Mouse (Mus musculus) telencephalon, adult 2 months (tissue): ENCODE results near the gene Arid5a.

Experiments used
- DNase-seq: peaks from one replicate; pipeline ENCODE4 v3.0.0-alpha.2; 2011; ENCODE audit warnings: low read depth, low spot score

Arid5a gene

DNA sequence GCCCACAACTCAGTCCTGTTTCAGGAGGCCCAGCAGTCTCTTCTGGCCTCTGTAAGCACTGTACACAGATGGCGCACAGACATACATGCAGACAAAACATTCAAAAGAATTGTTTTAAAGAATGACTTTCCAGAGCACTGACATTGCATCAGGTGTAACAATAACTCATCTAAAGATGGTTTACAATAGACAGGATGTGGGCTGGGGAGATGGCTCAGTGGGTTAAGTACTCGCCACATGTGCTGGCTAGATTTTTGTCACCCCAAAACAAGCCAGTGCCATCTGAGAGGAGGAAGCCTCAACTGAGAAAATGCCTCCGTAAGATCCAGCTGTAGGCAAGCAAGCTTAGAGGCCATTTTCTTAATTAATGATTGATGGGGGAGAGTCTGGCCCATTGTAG is 13.1 kb upstream of the Arid5a start:
- DNase-seq: no peak

DNA sequence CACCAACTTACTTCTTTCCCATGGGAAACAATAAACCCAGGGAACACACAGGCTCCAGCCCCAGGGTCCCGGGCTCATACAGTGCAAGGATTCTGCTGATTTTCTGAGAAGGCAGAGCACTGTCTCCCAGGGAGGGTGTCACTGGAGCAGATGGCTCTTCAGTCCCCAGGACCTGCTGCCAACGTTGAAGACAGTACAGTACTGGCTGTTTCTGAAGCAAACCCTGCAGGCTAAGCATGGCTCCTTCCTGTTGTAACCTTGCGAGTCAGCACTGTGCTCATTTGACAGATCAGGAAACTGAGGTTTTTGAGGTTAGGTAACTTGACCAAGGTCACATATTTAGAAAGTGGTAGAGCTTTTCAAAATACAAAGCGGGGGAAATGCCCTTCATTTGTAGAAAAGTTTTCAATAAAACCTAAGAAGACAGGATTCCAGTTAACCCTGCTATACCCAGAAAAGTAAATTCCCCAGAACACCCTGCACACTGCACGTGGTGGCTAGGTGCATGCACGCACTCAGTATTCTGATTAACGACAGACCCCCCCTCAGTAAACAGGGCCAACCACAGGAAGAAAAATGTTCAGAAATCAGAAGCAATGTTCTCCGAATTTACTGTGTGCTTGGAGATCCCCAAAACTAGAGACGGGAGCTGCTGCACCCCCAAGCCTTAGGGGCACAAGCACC is 10.9 kb upstream of the Arid5a start:
- no peak for DNase-seq

DNA sequence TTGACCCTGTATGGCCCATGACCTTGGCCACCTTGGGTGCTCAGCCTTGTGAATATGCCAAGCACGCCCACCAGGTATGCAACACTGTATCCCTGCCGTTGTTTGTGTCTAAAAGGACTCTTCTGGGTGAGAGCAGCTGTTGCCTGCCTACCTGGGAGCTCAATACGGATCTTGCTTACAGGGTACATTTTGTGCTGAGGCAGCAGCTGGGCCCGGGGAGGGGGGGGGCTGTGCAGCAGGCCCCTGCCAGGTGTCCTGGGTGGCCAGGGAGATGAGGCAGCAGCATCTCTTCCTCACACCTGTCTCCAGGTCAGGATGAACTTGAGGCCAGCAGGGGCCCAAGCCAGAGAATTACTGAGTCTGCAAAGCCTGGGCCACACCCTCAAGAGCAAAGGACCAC is 9.4 kb upstream of the Arid5a start:
- no peak for DNase-seq

DNA sequence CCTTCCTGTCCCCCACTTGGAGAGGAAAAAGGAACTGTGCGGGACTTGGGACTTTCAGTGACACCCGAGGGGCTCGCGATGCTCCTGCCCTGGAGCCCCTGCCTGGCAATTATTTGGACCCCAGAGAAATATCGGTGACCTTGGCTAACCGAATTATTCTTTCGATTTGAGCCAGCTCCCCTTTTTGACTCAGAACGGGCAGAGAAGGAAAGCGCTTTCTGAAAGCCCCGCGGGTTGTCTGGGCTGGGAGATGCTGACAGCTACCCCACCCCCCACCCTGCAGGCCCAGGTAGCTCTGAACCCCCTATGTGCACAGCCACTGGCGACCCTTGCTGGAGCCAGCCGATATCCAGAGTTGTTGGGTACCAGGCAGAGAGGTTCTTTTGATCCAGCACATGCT is 8.4 kb upstream of the Arid5a start:
- DNase-seq: no peak

DNA sequence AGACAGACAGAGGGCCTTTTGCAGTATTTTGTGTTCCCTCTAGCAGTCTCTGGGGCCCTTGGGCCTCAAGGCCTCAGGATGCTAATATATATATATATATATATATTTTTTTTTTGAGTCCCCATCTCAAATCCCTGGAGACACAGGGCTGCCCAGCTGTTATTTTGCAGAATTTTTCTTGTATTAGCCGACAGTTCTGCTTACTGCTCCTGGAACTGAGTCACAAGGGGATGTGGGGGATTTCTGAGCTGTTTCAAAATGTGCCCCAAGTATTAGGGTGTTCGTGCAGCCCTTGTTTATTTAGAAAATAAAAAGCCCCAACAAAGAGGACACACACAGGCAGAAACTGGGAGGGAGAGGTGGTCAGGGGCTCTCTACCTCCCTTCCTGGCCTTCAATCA is 7.9 kb upstream of the Arid5a start:
- no peak for DNase-seq

DNA sequence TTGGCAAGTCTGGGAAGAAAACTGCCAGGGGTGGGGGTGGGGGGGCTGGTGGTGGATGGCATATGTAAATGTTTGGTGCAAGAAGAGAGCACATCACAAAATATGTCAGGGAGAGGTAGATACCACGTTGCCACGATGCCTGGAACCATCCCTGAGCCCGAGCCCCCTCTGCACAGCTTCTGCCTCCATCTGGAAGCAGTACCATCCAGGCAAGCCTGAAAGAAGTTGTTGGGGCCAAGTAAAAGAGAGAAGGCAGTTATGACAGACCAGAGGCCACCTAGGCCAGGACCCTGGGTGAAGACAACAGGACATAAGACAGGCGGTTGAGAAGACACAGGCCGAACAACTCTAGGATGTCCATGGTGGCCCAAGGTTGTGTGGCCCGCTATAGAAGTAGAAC is 7.0 kb upstream of the Arid5a start:
- no peak for DNase-seq

DNA sequence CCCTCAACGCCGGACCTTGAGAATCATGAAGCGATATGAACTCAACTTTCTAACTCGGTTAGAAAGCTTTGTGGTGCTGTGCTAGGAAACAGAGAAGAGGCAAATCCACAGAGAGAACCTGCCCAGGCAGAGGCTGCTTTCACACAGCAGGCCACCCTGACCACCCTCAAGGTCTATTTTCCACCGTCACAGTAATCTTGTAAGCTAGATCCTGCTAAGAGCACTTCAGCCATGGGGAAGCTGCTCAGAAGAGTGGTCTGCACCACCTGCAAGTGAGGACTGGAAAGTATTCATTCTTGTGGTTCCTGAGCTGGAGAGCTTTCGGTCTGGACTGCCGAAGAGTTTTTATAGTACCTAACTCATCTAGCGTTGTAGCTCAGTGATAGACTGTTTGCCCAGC is 5.3 kb upstream of the Arid5a start:
- no peak for DNase-seq

DNA sequence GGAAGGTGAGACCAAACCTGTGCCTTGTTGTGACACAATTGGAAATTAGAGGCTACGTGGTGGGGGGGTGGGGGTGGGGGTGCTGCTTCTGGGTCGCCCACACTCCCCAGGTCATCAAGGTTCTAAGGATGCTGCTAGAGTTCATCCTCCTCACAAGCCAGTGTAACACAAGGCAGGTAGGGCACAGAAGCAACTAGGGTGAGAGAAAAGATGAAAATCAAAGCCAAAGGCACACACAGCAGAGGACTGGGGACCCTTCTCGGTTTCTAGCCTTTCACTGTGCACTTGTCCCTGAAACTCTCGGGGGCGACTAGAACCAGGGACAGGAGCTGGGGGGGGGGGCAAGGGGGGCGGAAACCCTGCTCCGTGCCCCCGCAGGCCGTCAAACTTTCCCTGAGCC is 4.6 kb upstream of the Arid5a start:
- no peak for DNase-seq

DNA sequence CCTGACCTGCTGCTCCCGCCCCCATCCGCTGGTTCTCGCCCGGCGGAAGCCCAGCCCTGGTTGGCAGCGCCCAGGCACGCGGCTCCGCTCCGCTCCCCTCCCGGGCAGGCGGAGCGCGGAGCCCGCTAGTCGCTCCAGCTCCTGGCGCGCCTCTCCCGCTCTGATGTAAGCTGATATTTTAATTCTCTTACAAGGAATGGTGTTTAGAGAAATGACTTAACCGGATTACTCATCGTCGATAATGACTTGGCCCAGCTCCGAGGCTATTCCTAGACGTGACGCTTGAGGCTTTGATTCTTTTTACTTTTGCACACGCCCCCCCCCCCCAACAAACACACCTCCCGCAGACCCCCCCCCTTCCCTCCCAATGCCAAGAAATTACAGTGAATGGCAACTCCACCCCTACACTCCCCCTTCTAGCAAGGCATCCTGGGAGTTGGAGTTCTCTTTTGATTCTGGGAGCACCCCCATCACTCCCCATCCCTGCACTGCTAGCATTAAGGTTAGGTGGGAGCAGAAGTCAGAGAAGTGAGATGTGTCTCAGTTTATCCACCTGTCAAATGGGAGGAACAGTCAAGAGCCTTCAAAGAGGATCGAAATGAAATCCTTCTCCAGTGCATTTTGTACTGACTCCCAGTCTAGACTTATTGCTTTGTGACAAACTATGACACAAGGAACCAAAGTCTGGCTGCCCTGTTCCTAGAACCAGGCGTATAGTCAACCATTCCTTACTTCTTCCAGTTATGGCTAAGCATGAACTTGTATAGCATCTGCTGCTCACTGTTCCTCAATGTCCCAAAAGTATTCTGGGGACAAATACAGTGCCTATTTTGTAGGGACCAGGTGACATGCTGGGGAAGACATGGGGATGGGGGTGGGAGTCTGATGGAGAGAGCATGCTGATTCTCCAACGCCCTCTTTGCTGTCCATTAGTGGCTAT is 3.9 kb upstream of the Arid5a start:
- peak; percentile 92 for DNase-seq

DNA sequence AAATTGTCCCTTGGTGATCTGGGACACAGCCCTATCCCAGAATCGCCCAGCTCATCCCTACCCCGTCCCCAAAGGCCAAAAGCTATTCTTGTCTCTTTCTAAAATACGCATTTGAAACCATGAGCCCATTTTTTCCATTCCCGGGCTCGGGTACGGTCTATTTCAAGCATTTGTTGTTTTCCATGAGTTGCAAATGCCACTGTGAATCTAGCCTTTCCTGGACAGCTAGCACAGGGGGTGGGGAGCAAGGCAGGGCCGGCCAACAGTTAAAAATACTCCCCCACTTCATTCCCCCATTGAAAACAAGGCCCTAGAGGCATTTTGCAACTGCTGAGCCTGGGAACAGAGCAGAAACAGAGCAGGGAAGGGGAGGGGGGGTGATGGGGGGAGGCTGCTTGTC is 2.8 kb upstream of the Arid5a start:
- no peak for DNase-seq

DNA sequence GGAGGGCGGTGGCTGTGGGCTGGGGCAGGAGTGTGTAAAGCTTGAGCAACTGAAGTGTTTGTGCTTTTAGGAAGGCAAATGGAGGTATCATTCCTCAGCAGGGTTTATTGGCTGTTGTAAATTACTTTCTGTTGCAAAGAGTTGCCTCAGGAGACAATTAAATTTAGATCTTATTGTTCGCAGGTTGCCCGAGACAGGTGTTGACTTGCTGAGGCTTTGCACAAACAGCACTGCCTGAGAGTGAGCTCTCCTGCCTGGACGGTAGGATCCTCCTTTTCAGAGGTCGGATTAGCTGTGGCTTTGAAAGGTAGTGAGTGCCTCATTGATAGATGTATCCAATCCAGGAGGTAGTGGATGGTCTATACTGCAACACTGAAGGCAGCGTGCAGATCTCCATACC is 1.4 kb upstream of the Arid5a start:
- no peak for DNase-seq

DNA sequence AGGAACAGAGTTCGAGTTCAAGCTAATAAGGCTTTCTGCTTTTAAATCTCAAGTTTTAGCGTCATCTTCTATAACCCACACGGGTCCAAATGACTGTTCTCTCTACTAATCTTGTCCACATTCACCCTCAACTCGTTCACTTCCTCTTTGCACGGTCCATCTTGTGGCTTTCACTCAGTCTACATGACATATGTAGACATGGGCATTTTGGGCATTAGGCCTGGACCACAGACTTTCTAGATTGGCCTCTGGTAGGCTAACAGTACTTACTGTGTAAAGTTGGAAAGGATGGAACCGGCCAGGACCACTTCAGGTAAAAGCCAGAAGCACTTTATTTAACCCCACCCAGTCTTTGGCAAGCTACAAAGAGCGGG is 425 bp upstream of the Arid5a start:
- no peak for DNase-seq

DNA sequence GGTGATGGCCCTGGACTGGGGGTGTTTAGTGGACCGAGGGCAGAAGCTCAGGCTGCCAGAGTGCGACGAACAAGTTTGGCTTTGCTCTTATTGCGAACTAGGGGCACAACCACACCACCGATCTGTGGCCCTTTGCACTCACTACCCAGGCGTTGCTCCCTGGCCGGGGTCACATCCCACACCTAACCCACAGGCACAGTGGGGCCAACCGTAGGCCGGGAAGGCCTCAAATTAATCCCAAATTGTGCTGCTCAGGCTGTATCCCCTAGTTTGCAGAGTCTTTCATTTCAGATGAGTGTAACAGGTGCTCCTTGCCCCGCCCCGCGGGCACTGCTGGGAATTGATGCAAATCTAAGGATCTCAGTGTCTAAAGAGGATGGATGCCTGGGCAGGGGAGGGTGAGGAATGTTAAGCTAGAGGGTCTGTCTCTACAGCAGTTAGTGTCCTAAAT is 943 bp downstream of the Arid5a start:
- DNase-seq: no peak

DNA sequence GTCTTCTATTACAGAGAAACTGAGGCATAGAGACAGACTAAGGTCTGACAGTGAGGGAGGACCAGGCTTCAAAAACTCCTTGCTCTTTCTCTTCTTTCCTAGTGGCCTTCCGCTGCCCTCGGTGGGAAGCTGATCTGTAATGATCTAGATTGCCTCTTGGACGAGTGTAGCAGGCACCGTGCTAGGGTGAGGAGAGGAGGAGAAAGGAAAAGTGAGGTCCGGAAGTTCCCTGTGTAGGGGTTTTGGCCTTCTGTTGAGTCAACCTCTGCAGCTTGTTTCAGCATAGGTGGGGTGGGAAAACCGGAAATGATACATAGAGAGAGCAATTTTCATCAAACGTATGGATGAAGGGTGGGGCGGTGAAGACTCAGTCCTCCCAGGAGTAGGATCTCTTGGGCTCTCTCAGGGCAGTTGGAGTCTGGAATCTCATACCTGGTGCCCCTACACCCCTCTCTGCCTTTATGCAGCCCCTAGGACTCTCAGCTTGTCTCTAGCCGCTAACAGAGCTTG is 1.5 kb downstream of the Arid5a start:
- DNase-seq: no peak

DNA sequence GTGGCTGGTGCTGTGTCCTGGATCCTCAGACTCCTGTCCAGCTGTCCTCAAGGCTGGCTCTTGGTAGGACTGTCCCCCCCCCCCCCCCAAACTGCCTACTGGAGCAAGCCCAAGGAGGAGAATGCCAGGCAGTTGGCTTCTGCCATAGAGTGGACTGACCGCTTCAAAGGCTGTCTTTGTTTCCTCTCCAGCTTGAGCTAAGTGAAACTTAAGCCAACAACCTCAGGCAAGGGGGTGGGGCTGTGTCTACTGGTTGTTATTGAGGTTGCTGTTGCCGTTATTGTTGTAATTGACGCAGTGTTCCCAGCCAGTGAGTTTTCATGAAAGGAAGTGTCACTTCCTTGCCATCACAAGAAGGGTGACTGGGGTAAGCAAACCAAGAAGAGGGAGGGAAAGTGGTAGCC is 2.0 kb downstream of the Arid5a start:
- DNase-seq: no peak

DNA sequence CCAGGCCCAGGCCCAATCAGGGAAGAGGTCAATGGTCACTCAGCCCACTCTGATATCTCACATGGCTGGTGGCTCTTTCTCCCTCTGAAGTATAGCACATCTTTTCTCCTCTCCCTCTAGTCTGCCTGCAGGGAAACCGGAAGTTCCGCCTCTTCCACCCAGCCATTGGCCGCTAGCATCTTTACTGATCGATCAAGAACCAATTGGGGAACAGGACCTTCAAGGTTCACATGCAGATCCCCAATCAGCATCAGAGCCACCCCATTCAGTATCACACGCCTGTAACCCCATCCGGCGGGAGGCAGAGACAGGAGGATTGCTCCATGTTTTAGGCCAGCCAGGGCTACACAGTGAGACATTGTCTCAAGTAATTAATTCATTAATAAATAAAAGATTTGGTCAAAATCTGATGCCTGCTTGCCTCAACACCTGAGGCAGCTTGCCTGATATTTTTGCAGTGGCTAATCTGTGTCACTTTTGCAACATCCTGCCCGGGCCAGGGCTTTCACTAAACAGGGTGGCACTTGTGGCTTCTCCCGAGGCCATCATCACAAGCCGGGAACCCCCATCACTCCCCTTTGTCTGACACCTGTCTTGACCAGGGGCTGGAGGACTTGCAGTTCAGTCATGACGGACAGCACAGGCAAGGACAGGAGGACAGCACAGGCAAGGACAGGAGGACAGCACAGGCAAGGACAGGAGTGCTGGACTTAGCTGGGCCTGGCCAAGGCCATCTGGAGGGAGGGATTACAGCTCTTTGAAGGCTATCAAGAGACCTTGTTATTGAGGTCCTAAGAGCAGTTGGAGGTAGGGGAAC is 7.6 kb downstream of the Arid5a start:
- DNase-seq: no peak

DNA sequence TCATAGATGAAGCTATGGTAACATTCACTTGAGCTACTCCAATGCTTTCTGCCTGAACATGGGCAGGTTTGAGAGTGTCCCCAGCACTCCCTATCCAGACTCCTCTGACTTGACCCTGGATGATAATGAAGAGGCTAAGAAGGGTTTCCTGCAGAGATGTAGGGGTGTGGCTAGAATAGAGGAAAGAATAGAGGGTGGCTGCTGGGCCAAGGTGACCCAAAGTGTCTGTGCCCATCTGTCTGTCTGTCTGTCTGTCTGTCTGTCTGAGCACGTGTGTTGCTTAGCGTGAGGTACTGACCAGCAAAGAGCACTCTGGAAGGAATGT is 8.2 kb downstream of the Arid5a start:
- DNase-seq: no peak

DNA sequence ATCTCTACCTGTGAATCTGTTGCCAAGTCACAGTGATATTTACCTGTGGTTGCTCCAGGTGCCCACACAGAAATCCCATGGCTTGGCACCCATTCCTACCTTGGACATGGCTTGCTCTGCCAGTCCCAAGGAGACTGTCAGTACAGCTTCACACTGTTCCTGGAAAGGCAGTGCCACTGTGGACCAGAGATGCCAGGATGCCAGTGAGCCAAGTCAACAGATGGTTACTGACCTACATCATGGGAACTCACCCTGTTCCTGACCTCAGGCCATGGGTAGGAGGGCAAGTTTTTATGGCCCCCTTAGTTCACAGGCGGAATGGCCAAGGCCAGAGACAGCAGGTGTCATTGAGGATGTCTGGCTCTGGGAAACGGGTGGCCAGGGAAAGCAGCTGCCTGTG is 13.6 kb downstream of the Arid5a start:
- no peak for DNase-seq

DNA sequence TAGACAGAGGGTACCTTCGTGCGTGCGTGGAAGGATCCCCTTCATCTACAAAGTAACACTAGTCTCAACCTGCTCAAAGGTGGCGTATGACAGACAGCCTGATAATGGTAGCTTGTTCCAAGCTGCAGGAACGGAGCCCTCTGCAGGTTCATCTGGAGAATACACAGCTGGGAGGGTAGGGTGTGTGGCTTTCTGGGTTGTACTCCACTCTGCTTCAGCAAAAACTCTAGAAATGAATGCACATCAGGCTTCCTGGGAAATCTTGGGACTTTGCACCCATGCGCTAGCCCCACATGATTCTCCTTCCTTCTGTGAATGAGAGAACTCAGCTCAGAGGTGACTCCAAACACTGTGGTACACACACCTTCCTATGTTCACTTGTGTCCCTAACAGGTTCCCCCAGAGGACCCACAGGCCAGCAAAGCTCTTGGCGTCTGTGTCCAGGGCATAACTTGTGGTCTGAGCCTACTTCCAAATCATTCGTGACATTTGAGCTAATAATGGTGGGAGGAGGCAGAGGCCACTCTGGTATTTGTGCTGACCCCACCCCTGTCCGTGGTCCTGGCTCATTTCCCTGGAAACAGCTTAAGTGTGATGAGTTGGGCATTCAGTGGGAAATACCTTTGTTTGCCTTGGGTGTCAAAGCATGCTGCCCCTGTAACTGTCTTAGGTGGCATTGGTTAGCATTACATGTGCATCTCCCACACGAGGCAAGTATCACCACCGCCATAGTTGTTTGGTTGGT is 14.5 kb downstream of the Arid5a start:
- no peak for DNase-seq

DNA sequence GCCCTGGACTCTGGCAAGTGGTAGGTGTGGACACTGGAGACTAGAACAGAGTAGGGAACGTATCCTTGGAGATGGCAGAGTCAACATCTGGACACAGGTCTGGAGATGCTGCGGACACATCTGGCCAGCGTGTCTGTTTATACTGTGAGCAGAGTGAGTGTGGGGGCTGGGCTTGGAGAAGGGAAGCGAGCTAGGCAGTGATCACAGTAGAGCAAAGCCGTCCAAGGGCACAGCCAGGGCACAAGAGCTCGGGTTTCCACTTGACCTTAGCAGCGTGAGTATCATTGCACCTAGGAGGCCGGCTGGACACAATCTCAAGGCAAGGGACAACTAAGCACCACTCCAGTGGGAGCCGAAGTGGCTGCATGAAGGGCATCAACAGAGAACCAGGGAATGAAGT is 15.5 kb downstream of the Arid5a start:
- DNase-seq: no peak

DNA sequence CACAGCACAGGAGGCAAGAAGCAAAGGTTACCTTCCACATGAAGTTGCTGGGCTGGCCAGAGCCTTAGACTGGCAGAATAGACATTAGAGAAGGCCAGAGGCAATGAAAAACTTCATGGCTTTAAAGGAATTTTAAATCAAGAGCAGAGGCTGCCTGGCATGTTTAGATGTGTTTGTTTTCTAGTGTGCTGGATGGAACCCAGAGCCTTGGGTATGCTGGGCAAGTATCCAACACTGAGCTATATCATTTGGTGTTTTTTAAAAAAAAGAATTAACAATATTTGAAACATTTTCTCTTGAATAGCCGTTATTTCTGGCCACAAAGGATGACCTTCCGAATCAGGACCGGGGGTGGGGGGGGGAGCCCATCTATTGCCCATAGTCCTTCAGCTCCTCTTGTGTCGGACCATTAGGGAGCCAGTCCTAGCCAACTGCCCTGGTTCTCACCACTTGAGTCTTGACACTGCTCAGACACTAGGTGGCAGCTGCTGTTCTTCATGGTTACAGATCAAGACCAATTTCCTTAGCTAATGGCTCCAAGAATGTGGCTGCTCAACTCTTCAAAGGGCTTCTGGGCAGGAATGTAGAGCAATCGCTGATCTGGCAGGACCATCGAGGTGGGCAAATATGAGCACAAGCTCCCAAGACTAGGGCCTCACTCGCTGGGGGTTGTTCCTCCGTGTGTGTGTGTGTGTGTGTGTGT is 16.4 kb downstream of the Arid5a start:
- no peak for DNase-seq
